Mouse (Mus musculus): Measurements from ENCODE around the gene Nt5c3.

DNA sequence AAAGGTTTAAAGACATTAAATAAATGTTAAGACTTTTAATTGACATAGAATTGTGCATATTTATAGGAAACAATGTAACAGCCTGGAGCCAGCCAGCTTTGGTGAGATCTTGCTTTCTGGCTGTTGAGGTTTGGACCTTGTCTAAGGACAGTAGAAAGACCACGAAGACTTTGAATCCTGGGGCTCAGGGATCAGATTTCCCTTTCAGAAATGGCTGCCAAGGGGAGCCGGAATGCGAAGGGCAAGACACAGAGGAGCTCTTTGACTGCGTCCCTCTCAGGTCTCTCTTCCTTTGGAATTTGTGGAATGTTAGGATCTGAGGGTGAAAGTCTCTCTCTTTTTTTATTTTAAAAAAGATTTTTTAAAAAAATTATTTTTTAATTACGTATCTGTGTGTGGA, 89.0 kb downstream of the Nt5c3 start:
- no peak for TF ChIP-seq CTCF (IDR thresholded peaks at IDR 0.05; ENCODE audit: control insufficient read depth, insufficient read depth, insufficient replicate concordance, low read depth, low read length)
- no peak for TF ChIP-seq POLR2A (IDR thresholded peaks at IDR 0.05; ENCODE audit: control insufficient read depth, low read depth, low read length)
